Mouse (Mus musculus) intestine, embryonic 16.5 days (tissue): ENCODE measurements around the gene Mgst2. TPM values are rescaled to one million over a fixed set of nuclear protein-coding genes. Genes with fewer than 3 reads are reported as not detected.
A peak's percentile ranks its signal among the peaks of the same experiment; 100 is the strongest.

Experiments used
- ATAC-seq: fragments of 200-750 bp; cut with Nextera tagmentation; 2 replicates; pipeline ENCODE4 v1.8.0; 2017; ENCODE audit warnings: moderate TSS enrichment, moderate library complexity
- H3K27ac ChIP-seq: fragments of 300-500 bp; sonication (generic); 2 replicates; pipeline ENCODE4 v1.5.1; 2014; ENCODE audit warnings: mild to moderate bottlenecking, low read length
- H3K27me3 ChIP-seq: fragments of 300-500 bp; sonication (generic); replicated peaks from 2 replicates; pipeline ENCODE4 v1.6.1; 2014; ENCODE audit warnings: low read length, control low read depth, mixed read lengths; ENCODE audit not compliant: control insufficient read depth, insufficient read depth
- H3K36me3 ChIP-seq: fragments of 300-500 bp; sonication (generic); 2 replicates; pipeline ENCODE4 v1.6.1; 2014; ENCODE audit warnings: low read length, control low read depth; ENCODE audit not compliant: control insufficient read depth, insufficient read depth
- H3K4me1 ChIP-seq: fragments of 300-500 bp; sonication (generic); 2 replicates; pipeline ENCODE4 v1.6.1; 2014; ENCODE audit warnings: low read length, control low read depth, mixed read lengths; ENCODE audit not compliant: control insufficient read depth, insufficient read depth
- H3K4me2 ChIP-seq: fragments of 300-500 bp; sonication (generic); 2 replicates; pipeline ENCODE4 v1.6.1; 2014; ENCODE audit warnings: low read depth, low read length, control low read depth
- H3K4me3 ChIP-seq: fragments of 300-500 bp; sonication (generic); 2 replicates; pipeline ENCODE4 v1.5.1; 2014; ENCODE audit warnings: mild to moderate bottlenecking, low read length
- H3K9ac ChIP-seq: fragments of 300-500 bp; sonication (generic); 2 replicates; pipeline ENCODE4 v1.6.1; 2014; ENCODE audit warnings: low read depth, low read length
- H3K9me3 ChIP-seq: fragments of 300-500 bp; sonication (generic); 2 replicates; pipeline ENCODE4 v1.6.1; 2016; ENCODE audit warnings: low read length, control low read depth; ENCODE audit not compliant: control insufficient read depth
- WGBS: fragments of 180-500 bp; shearing (Covaris S2); extraction: QIAGEN DNeasy Blood & Tissue Kit; methylation state at CpG from one replicate; pipeline ENCODE4 v1.1.7; 2014; 5-methylcytosine and 5-hydroxymethylcytosine counted together
- polyA plus RNA-seq: library from polyadenylated mRNA; unstranded; fragments of >200 nt; fragmentation: Nextera tagmentation; extraction: Ambion mirVana; gene quantifications from 2 replicates; pipeline ENCODE4 v1.2.1, GENCODE M21; 2015

Gene Mgst2
- polyA plus RNA-seq, 1 experiment from 2014 or later = 49.8 TPM

- peaks cover 21% of the 10 kb centered on the region for H3K4me1 ChIP-seq
- H3K9ac ChIP-seq = no peak overlapping the region
- H3K4me2 ChIP-seq = no peak overlapping the region
- no peaks in the 10 kb centered on the region for H3K36me3 ChIP-seq
- ATAC-seq = no peak
- H3K4me3 ChIP-seq = no peak overlapping the region
- no peaks in the 10 kb centered on the region for H3K27me3 ChIP-seq
- no peak overlapping the region for H3K27ac ChIP-seq
- 69% methylated on average over 8 of the region's 8 CpGs for WGBS
- H3K9me3 ChIP-seq = no peaks in the 10 kb centered on the region
Observed at GRCm38 (mm10) chr3:51649986-51650385, 10.2 kb upstream of the Mgst2 start.

GRCm38 (mm10) chr3:51651149-51651548 is 9.0 kb upstream of the Mgst2 start:
- ATAC-seq = no peak
- 69% methylated on average over 2 of the region's 2 CpGs for whole genome bisulfite sequencing
- Histone ChIP-seq H3K4me1 (peaks cover 21% of the 10 kb centered on the region), H3K9ac (no peak overlapping the region), H3K9me3 (no peaks in the 10 kb centered on the region), H3K27ac (no peak overlapping the region), H3K27me3 (no peaks in the 10 kb centered on the region), H3K4me3 (no peak overlapping the region), H3K36me3 (no peaks in the 10 kb centered on the region), H3K4me2 (no peak overlapping the region)

- Histone ChIP-seq H3K36me3 (no peaks in the 10 kb centered on the region), H3K9ac (peak overlapping the region; percentile 56), H3K4me2 (peak overlapping the region; percentile 41), H3K27me3 (no peaks in the 10 kb centered on the region), H3K27ac (peak overlapping the region; percentile 34), H3K4me1 (peaks cover 21% of the 10 kb centered on the region), H3K9me3 (no peaks in the 10 kb centered on the region), H3K4me3 (peak overlapping the region; percentile 17; the same call in 1 of the 2 replicates)
- ATAC-seq = peak; percentile 67
- WGBS = 2% methylated on average over 9 of the region's 9 CpGs
Observed at GRCm38 (mm10) chr3:51652292-51652691, 7.9 kb upstream of the Mgst2 start.

GRCm38 (mm10) chr3:51652701-51653100 is 7.5 kb upstream of the Mgst2 start:
- H3K9ac ChIP-seq = peak overlapping the region; percentile 56
- H3K27ac ChIP-seq = peak overlapping the region; percentile 34
- H3K36me3 ChIP-seq = no peaks in the 10 kb centered on the region
- peak; percentile 66 for ATAC-seq
- peaks cover 21% of the 10 kb centered on the region for H3K4me1 ChIP-seq
- WGBS = 3% methylated on average over 9 of the region's 9 CpGs
- no peaks in the 10 kb centered on the region for H3K9me3 ChIP-seq
- H3K4me3 ChIP-seq = peak overlapping the region; percentile 17
- H3K27me3 ChIP-seq = no peaks in the 10 kb centered on the region
- H3K4me2 ChIP-seq = peak overlapping the region; percentile 41

- no peak overlapping the region for H3K27ac ChIP-seq
- H3K27me3 ChIP-seq = no peaks in the 10 kb centered on the region
- no peak overlapping the region for H3K4me2 ChIP-seq
- 71% methylated on average over 6 of the region's 6 CpGs for WGBS
- peaks cover 12% of the 10 kb centered on the region for H3K4me1 ChIP-seq
- no peaks in the 10 kb centered on the region for H3K36me3 ChIP-seq
- no peak overlapping the region for H3K9ac ChIP-seq
- no peak for ATAC-seq
- H3K4me3 ChIP-seq = no peak overlapping the region
- H3K9me3 ChIP-seq = no peaks in the 10 kb centered on the region
Observed at GRCm38 (mm10) chr3:51654303-51655055, 5.7 kb upstream of the Mgst2 start.

- H3K9me3 ChIP-seq = no peaks in the 10 kb centered on the region
- 86% methylated on average over 5 of the region's 5 CpGs for WGBS
- no peak overlapping the region for H3K4me2 ChIP-seq
- no peaks in the 10 kb centered on the region for H3K36me3 ChIP-seq
- H3K27ac ChIP-seq = no peak overlapping the region
- no peak overlapping the region for H3K9ac ChIP-seq
- no peaks in the 10 kb centered on the region for H3K27me3 ChIP-seq
- H3K4me3 ChIP-seq = no peak overlapping the region
- peaks cover 20% of the 10 kb centered on the region for H3K4me1 ChIP-seq
- ATAC-seq = no peak
Observed at GRCm38 (mm10) chr3:51659415-51659814, 745 bp upstream of the Mgst2 start.

- ATAC-seq = peak; percentile 80
- 71% methylated on average over 3 of the region's 3 CpGs for WGBS
- H3K27ac ChIP-seq = peak overlapping the region; percentile 79
- H3K27me3 ChIP-seq = no peaks in the 10 kb centered on the region
- no peaks in the 10 kb centered on the region for H3K9me3 ChIP-seq
- H3K4me2 ChIP-seq = peak overlapping the region; percentile 42
- H3K9ac ChIP-seq = peak overlapping the region; percentile 55
- H3K36me3 ChIP-seq = no peaks in the 10 kb centered on the region
- peaks cover 20% of the 10 kb centered on the region for H3K4me1 ChIP-seq
- peak overlapping the region; percentile 33; the same call in 1 of the 2 replicates for H3K4me3 ChIP-seq
Observed at GRCm38 (mm10) chr3:51660821-51661276, 689 bp downstream of the Mgst2 start.

- H3K27ac ChIP-seq = peak overlapping the region; percentile 79
- H3K27me3 ChIP-seq = no peaks in the 10 kb centered on the region
- H3K9me3 ChIP-seq = no peaks in the 10 kb centered on the region
- peaks cover 20% of the 10 kb centered on the region for H3K4me1 ChIP-seq
- no peaks in the 10 kb centered on the region for H3K36me3 ChIP-seq
- H3K4me3 ChIP-seq = peak overlapping the region; percentile 33
- H3K4me2 ChIP-seq = peak overlapping the region; percentile 42
- 31% methylated on average over 5 of the region's 5 CpGs for WGBS
- ATAC-seq = peak; percentile 34; the same call in 1 of the 2 replicates
- H3K9ac ChIP-seq = peak overlapping the region; percentile 55
Observed at GRCm38 (mm10) chr3:51661376-51661775, 1.2 kb downstream of the Mgst2 start.

- H3K27me3 ChIP-seq = no peaks in the 10 kb centered on the region
- H3K36me3 ChIP-seq = no peaks in the 10 kb centered on the region
- H3K4me1 ChIP-seq = peaks cover 20% of the 10 kb centered on the region
- peak overlapping the region; percentile 42 for H3K4me2 ChIP-seq
- ATAC-seq = no peak
- H3K9ac ChIP-seq = peak overlapping the region; percentile 55
- H3K9me3 ChIP-seq = no peaks in the 10 kb centered on the region
- H3K27ac ChIP-seq = peak overlapping the region; percentile 17; the same call in 1 of the 2 replicates
- WGBS = 63% methylated on average over 11 of the region's 11 CpGs
- H3K4me3 ChIP-seq = peak overlapping the region; percentile 33
Observed at GRCm38 (mm10) chr3:51661880-51662550, 1.9 kb downstream of the Mgst2 start.
